Mouse (Mus musculus): Measurements from ENCODE around the gene Nipsnap2. TPM values are rescaled to one million over a fixed set of nuclear protein-coding genes. Genes with fewer than 3 reads are reported as not detected.
A peak's percentile ranks its signal among the peaks of the same experiment; 100 is the strongest.

Gene Nipsnap2
- polyA plus RNA-seq, 1 experiment from 2014 or later, result 119 TPM

- 14% methylated on average over 7 of the region's 7 CpGs for WGBS
- Histone ChIP-seq H3K9me3 (no peaks in the 10 kb centered on the region), H3K27me3 (no peaks in the 10 kb centered on the region), H3K4me2 (replicated peaks) (peak overlapping the region; percentile 64), H3K36me3 (no peaks in the 10 kb centered on the region), H3K4me3 (peak overlapping the region; percentile 83), H3K27ac (peak overlapping the region; percentile 96; the same call in 1 of the 2 replicates), H3K4me1 (peaks cover 33% of the 10 kb centered on the region), H3K9ac (peak overlapping the region; percentile 94)
- ATAC-seq (ENCODE audit: low FRiP score, low read depth), result no peak
These were observed 1.0 kb downstream of the Nipsnap2 start for GRCm38 (mm10) chr5:129725774-129726392.

GRCm38 (mm10) chr5:129726784-129727183 lies 1.9 kb downstream of the Nipsnap2 start:
- H3K4me2 ChIP-seq (replicated peaks), result peak overlapping the region; percentile 64
- H3K4me3 ChIP-seq, result 0 out of 2 replicates have a peak overlapping the region, but pooled peaks have one; percentile 83
- H3K36me3 ChIP-seq, result no peaks in the 10 kb centered on the region
- no peaks in the 10 kb centered on the region for H3K9me3 ChIP-seq
- peaks cover 33% of the 10 kb centered on the region for H3K4me1 ChIP-seq
- no peak overlapping the region for H3K9ac ChIP-seq
- H3K27me3 ChIP-seq, result no peaks in the 10 kb centered on the region
- H3K27ac ChIP-seq, result no peak overlapping the region
- 68% methylated on average over 3 of the region's 3 CpGs for WGBS
- no peak for ATAC-seq (ENCODE audit: low FRiP score, low read depth)

GRCm38 (mm10) chr5:129729286-129729685 lies 4.4 kb downstream of the Nipsnap2 start:
- H3K27ac ChIP-seq, result no peak overlapping the region
- no peak overlapping the region for H3K9ac ChIP-seq

GRCm38 (mm10) chr5:129730344-129730743 lies 5.5 kb downstream of the Nipsnap2 start:
- no peak overlapping the region for H3K27ac ChIP-seq
- peaks cover 33% of the 10 kb centered on the region for H3K4me1 ChIP-seq
- H3K9ac ChIP-seq, result no peak overlapping the region
- no peak overlapping the region for H3K4me2 ChIP-seq (replicated peaks)
- no peaks in the 10 kb centered on the region for H3K9me3 ChIP-seq
- no peak for ATAC-seq (ENCODE audit: low FRiP score, low read depth)
- no peaks in the 10 kb centered on the region for H3K27me3 ChIP-seq
- WGBS, result 71% methylated on average over 11 of the region's 11 CpGs
- H3K36me3 ChIP-seq, result peaks cover 11% of the 10 kb centered on the region
- H3K4me3 ChIP-seq, result no peak overlapping the region

More at GRCm38 (mm10) chr5:129729286-129729685, 4.4 kb downstream of the Nipsnap2 start:
- no peak overlapping the region for H3K4me2 ChIP-seq (replicated peaks)
- H3K4me3 ChIP-seq, result no peak overlapping the region
- 60% methylated on average over 11 of the region's 11 CpGs for WGBS
- no peaks in the 10 kb centered on the region for H3K27me3 ChIP-seq
- H3K9me3 ChIP-seq, result no peaks in the 10 kb centered on the region
- no peak for ATAC-seq (ENCODE audit: low FRiP score, low read depth)
- H3K4me1 ChIP-seq, result peaks cover 33% of the 10 kb centered on the region
- peaks cover 5% of the 10 kb centered on the region; the same call in 1 of the 2 replicates for H3K36me3 ChIP-seq

- Histone ChIP-seq H3K4me3 (no peak overlapping the region), H3K9me3 (no peaks in the 10 kb centered on the region), H3K4me2 (replicated peaks) (no peak overlapping the region), H3K27ac (no peak overlapping the region), H3K9ac (no peak overlapping the region), H3K4me1 (peaks cover 30% of the 10 kb centered on the region), H3K27me3 (no peaks in the 10 kb centered on the region), H3K36me3 (peaks cover 11% of the 10 kb centered on the region)
- no peak for ATAC-seq (ENCODE audit: low FRiP score, low read depth)
- 66% methylated on average over 5 of the region's 5 CpGs for WGBS
These were observed 6.2 kb downstream of the Nipsnap2 start for GRCm38 (mm10) chr5:129731021-129731420.

- no peak overlapping the region for H3K9ac ChIP-seq
- no peak overlapping the region for H3K4me3 ChIP-seq
- H3K9me3 ChIP-seq, result no peaks in the 10 kb centered on the region
- H3K27ac ChIP-seq, result no peak overlapping the region
- no peaks in the 10 kb centered on the region for H3K4me1 ChIP-seq
- ATAC-seq (ENCODE audit: low FRiP score, low read depth), result no peak
- peaks cover 68% of the 10 kb centered on the region for H3K36me3 ChIP-seq
- no peak overlapping the region for H3K4me2 ChIP-seq (replicated peaks)
- no peaks in the 10 kb centered on the region for H3K27me3 ChIP-seq
- WGBS, result 80% methylated on average over 1 of the region's 1 CpGs
These were observed 16.1 kb downstream of the Nipsnap2 start for GRCm38 (mm10) chr5:129740976-129741375.

- no peak for ATAC-seq (ENCODE audit: low FRiP score, low read depth)
- Histone ChIP-seq H3K27me3 (no peaks in the 10 kb centered on the region), H3K9me3 (no peaks in the 10 kb centered on the region), H3K9ac (no peak overlapping the region), H3K4me3 (no peak overlapping the region), H3K27ac (no peak overlapping the region), H3K4me2 (replicated peaks) (no peak overlapping the region), H3K36me3 (peaks cover 76% of the 10 kb centered on the region), H3K4me1 (no peaks in the 10 kb centered on the region)
- WGBS, result 85% methylated on average over 7 of the region's 7 CpGs
These were observed 18.1 kb downstream of the Nipsnap2 start for GRCm38 (mm10) chr5:129742903-129743488.

- ATAC-seq (ENCODE audit: low FRiP score, low read depth), result no peak
- Histone ChIP-seq H3K9me3 (no peaks in the 10 kb centered on the region), H3K4me1 (no peaks in the 10 kb centered on the region), H3K27me3 (no peaks in the 10 kb centered on the region), H3K4me3 (no peak overlapping the region), H3K9ac (no peak overlapping the region), H3K27ac (no peak overlapping the region), H3K36me3 (peaks cover 86% of the 10 kb centered on the region), H3K4me2 (replicated peaks) (no peak overlapping the region)
- 67% methylated on average over 6 of the region's 6 CpGs for WGBS
These were observed 19.2 kb downstream of the Nipsnap2 start for GRCm38 (mm10) chr5:129744050-129744449.

GRCm38 (mm10) chr5:129756886-129757285 lies 32.0 kb downstream of the Nipsnap2 start:
- Histone ChIP-seq H3K27me3 (no peaks in the 10 kb centered on the region), H3K27ac (no peak overlapping the region), H3K36me3 (peaks cover 56% of the 10 kb centered on the region), H3K9ac (no peak overlapping the region), H3K9me3 (no peaks in the 10 kb centered on the region), H3K4me1 (peaks cover 8% of the 10 kb centered on the region), H3K4me3 (no peak overlapping the region), H3K4me2 (replicated peaks) (no peak overlapping the region)
- WGBS, result 94% methylated on average over 20 of the region's 20 CpGs
- ATAC-seq (ENCODE audit: low FRiP score, low read depth), result no peak

- no peak for ATAC-seq (ENCODE audit: low FRiP score, low read depth)
- Histone ChIP-seq H3K36me3 (peaks cover 44% of the 10 kb centered on the region), H3K4me2 (replicated peaks) (no peak overlapping the region), H3K4me1 (peaks cover 12% of the 10 kb centered on the region), H3K9ac (no peak overlapping the region), H3K4me3 (no peak overlapping the region), H3K27me3 (no peaks in the 10 kb centered on the region), H3K27ac (no peak overlapping the region), H3K9me3 (no peaks in the 10 kb centered on the region)
- WGBS, result 90% methylated on average over 13 of the region's 13 CpGs
These were observed 35.1 kb downstream of the Nipsnap2 start for GRCm38 (mm10) chr5:129759929-129760480.

GRCm38 (mm10) chr5:129761865-129762540 lies 37.1 kb downstream of the Nipsnap2 start:
- Histone ChIP-seq H3K4me3 (no peak overlapping the region), H3K9ac (no peak overlapping the region), H3K4me2 (replicated peaks) (0 out of 2 replicates have a peak overlapping the region, but pooled peaks have one; percentile 5), H3K27ac (peak overlapping the region; percentile 70), H3K36me3 (peaks cover 44% of the 10 kb centered on the region), H3K27me3 (no peaks in the 10 kb centered on the region), H3K9me3 (no peaks in the 10 kb centered on the region), H3K4me1 (peaks cover 12% of the 10 kb centered on the region)
- ATAC-seq (ENCODE audit: low FRiP score, low read depth), result peak; percentile 81
- WGBS, result 49% methylated on average over 18 of the region's 18 CpGs

Measured in limb, embryonic 13.5 days (tissue).